Mouse (Mus musculus) bone marrow, adult 2 months (tissue): ENCODE data around the gene Aph1b. TPM values are rescaled to one million over a fixed set of nuclear protein-coding genes. Genes with fewer than 3 reads are reported as not detected.
"Not testable (repeated sequence)": the region's sequence is repeated elsewhere in the genome, so short reads cannot be mapped to it uniquely, and the experiment has no call there.

Source experiments
- H3K27ac ChIP-seq: fragments of 200-500 bp; 2 replicates; pipeline ENCODE4 v1.5.1; 2012; ENCODE audit warnings: low read depth, mild to moderate bottlenecking, control low read depth, inconsistent platforms, low read length; ENCODE audit not compliant: control insufficient read depth, poor library complexity, insufficient read depth
- H3K4me1 ChIP-seq: fragments of 200-500 bp; 2 replicates; pipeline ENCODE4 v1.6.1; 2011; ENCODE audit warnings: low read length; ENCODE audit not compliant: control insufficient read depth, insufficient read depth
- H3K4me3 ChIP-seq: fragments of 200-500 bp; replicated peaks from 2 replicates; pipeline ENCODE3; 2011; ENCODE audit warnings: mild to moderate bottlenecking, low read depth, low read length, control low read depth; ENCODE audit not compliant: control insufficient read depth
- CTCF ChIP-seq: fragments of 200-500 bp; IDR thresholded peaks from 2 replicates; pipeline ENCODE4 v1.5.1; 2011; ENCODE audit warnings: low read length, control low read depth; ENCODE audit not compliant: control insufficient read depth, insufficient read depth
- POLR2A ChIP-seq: fragments of 200-500 bp; IDR thresholded peaks from 2 replicates; pipeline ENCODE4 v1.6.1; 2011; ENCODE audit warnings: low read depth, mild to moderate bottlenecking, control low read depth, low read length, borderline replicate concordance; ENCODE audit not compliant: control insufficient read depth
- WGBS: fragments of 180-500 bp; shearing (Covaris S2); methylation state at CpG from one replicate; pipeline ENCODE4 v1.1.7; 2018; 5-methylcytosine and 5-hydroxymethylcytosine counted together
- polyA plus RNA-seq: library from polyadenylated mRNA; stranded (reverse); fragments of >200 nt; gene quantifications from 2 replicates; pipeline ENCODE4 v1.2.4, GENCODE M21; 2011; ENCODE audit warnings: low replicate concordance; ENCODE audit not compliant: missing spikeins, insufficient read depth, insufficient read length

Gene Aph1b
- polyA plus RNA-seq, result 1.3 and 5.0 TPM in 2 replicates

- Histone ChIP-seq H3K4me3 (peak within 1 kb of the TSS; percentile 95), H3K27ac (peak within 1 kb of the TSS; percentile 95), H3K4me1 (no peaks in the 10 kb centered on the region; the same call in 1 of the 2 replicates)
- WGBS, result under 1% methylated on average over 42 of the region's 42 CpGs
- TF ChIP-seq POLR2A, result peak; percentile 26; the same call in 1 of the 2 replicates
- TF ChIP-seq CTCF, result no peak
These were observed at the start of gene Aph1b for GRCm38 (mm10) chr9:66795464-66796324. Aph1b (minus strand) TSS chr9:66795490.

- TF ChIP-seq CTCF (no peak), POLR2A (no peak)
- peaks cover 4% of the 10 kb centered on the region; the same call in 1 of the 2 replicates for H3K4me1 ChIP-seq
- H3K27ac ChIP-seq, result no peak overlapping the region; the same call in 1 of the 2 replicates
- peak overlapping the region; percentile 68 for H3K4me3 ChIP-seq
- under 1% methylated on average over 24 of the region's 24 CpGs for whole genome bisulfite sequencing
These were observed 39.8 kb upstream of the Aph1b start for GRCm38 (mm10) chr9:66835097-66835480.

- TF ChIP-seq POLR2A (peak; percentile 48; the same call in 1 of the 2 replicates), CTCF (peak; percentile 5; the same call in 1 of the 2 replicates)
- Histone ChIP-seq H3K27ac (peak within 1 kb of the TSS; percentile 42), H3K4me1 (peaks cover 4% of the 10 kb centered on the region; the same call in 1 of the 2 replicates), H3K4me3 (peak within 1 kb of the TSS; percentile 88)
- 1% methylated on average over 58 of the region's 58 CpGs for WGBS
These were observed 39.2 kb upstream of the Aph1b start, which contains the start of gene Aph1c for GRCm38 (mm10) chr9:66834318-66835096. Aph1c (minus strand) TSS chr9:66834726.

- Histone ChIP-seq H3K27ac (peak overlapping the region; percentile 42; the same call in 1 of the 2 replicates), H3K4me3 (peak overlapping the region; percentile 88), H3K4me1 (peaks cover 4% of the 10 kb centered on the region; the same call in 1 of the 2 replicates)
- WGBS, result 34% methylated on average over 7 of the region's 7 CpGs
- no peak for TF ChIP-seq POLR2A
These were observed 38.6 kb upstream of the Aph1b start for GRCm38 (mm10) chr9:66833851-66834250.

- TF ChIP-seq CTCF, result no peak
- no peak for TF ChIP-seq POLR2A
- 7% methylated on average over 4 of the region's 4 CpGs for WGBS
- H3K27ac ChIP-seq, result peak overlapping the region; percentile 55; the same call in 1 of the 2 replicates
- peaks cover 4% of the 10 kb centered on the region; the same call in 1 of the 2 replicates for H3K4me1 ChIP-seq
- no peak overlapping the region for H3K4me3 ChIP-seq
These were observed 37.1 kb upstream of the Aph1b start for GRCm38 (mm10) chr9:66832366-66832908.

GRCm38 (mm10) chr9:66825990-66826389 lies 30.7 kb upstream of the Aph1b start:
- 19% methylated on average over 1 of the region's 1 CpGs for WGBS
- H3K4me3 ChIP-seq, result no peak overlapping the region
- H3K4me1 ChIP-seq, result peaks cover under 1% of the 10 kb centered on the region; the same call in 1 of the 2 replicates
- H3K27ac ChIP-seq, result no peak overlapping the region
- TF ChIP-seq CTCF (no peak), POLR2A (no peak)

GRCm38 (mm10) chr9:66822255-66822654 lies 27.0 kb upstream of the Aph1b start:
- H3K27ac ChIP-seq, H3K4me3 ChIP-seq, H3K4me1 ChIP-seq: not testable (repeated sequence)
- 80% methylated on average over 2 of the region's 5 CpGs for WGBS

GRCm38 (mm10) chr9:66820996-66821395 lies 25.7 kb upstream of the Aph1b start:
- WGBS, result 40% methylated on average over 5 of the region's 5 CpGs
- Histone ChIP-seq H3K4me3 (no peak overlapping the region), H3K27ac (no peak overlapping the region), H3K4me1 (no peaks in the 10 kb centered on the region)
- TF ChIP-seq POLR2A (no peak), CTCF (no peak)
